Mouse (Mus musculus) erythroblast, embryonic 14.5 days (primary cell): Measurements from ENCODE around the gene Galnt2. TPM values are rescaled to one million over a fixed set of nuclear protein-coding genes. Genes with fewer than 3 reads are reported as not detected.

Source experiments
- H3K27me3 ChIP-seq: 2 replicates; pipeline ENCODE4 v1.6.1; 2012; ENCODE audit warnings: inconsistent platforms; ENCODE audit not compliant: control insufficient read depth
- H3K36me3 ChIP-seq: 2 replicates; pipeline ENCODE4 v1.6.1; 2012; ENCODE audit warnings: mild to moderate bottlenecking, inconsistent platforms; ENCODE audit not compliant: control insufficient read depth
- H3K4me1 ChIP-seq: 2 replicates; pipeline ENCODE4 v1.6.1; 2012; ENCODE audit warnings: inconsistent platforms; ENCODE audit not compliant: control insufficient read depth
- H3K4me3 ChIP-seq: replicated peaks from 2 replicates; pipeline ENCODE3; 2012; ENCODE audit warnings: moderate library complexity, mild to moderate bottlenecking, inconsistent platforms
- H3K9me3 ChIP-seq: 2 replicates; pipeline ENCODE4 v1.6.1; 2012; ENCODE audit warnings: low read length, inconsistent platforms, mixed read lengths; ENCODE audit not compliant: control insufficient read depth
- GATA1 ChIP-seq: IDR thresholded peaks from 2 replicates; pipeline ENCODE4 v1.6.1; 2012; ENCODE audit warnings: low read length, inconsistent platforms, mixed read lengths
- TAL1 ChIP-seq: IDR thresholded peaks from 3 replicates; pipeline ENCODE4 v1.6.1; 2012; ENCODE audit warnings: low read length, inconsistent platforms, mixed read lengths
- polyA plus RNA-seq: library from polyadenylated mRNA; stranded (reverse); fragments of >175 nt; gene quantifications from 2 replicates; pipeline ENCODE4 v1.2.3, GENCODE M21; 2012

Gene Galnt2
- polyA plus RNA-seq, 1 experiment = 6.7 TPM

DNA sequence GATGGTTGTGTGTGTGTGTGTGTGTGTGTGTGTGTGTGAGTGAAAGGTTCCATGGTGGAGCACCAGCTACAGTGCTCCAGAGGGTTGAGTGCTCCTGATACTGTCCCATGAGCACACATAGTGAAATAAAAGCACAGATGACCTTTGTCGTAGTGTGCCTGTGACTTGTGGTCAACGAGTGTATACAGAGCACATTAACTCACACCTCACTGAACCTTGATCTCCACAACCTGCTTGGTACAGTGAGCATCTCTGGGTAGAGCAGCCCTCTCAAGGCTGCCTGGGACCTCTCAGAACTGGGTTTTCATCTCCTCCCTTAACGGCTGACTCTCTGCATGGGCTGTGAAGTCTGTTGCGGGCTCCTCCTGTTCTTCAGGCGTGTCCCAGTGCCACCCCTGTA lies 60.5 kb downstream of the Galnt2 start:
- H3K9me3 ChIP-seq = no peaks in the 10 kb centered on the region

DNA sequence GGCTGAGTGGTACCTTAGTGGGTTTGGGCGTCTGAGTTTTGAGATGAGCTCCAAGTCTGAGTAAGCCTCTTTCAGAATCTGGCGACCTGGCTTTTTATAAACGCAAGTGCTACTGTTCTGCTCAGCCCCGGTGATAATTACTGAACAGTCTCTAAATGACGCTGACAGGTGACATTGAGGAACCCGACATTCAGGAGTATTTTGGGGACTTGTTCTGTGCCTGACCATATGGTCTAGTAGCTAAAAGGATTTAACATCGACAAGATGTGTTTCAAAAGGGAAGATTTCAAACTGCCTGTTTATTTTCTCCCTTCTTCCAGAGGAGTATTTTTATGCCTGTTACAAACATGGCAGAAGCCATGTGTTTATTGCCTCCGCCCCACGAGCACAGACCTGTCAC lies 61.8 kb downstream of the Galnt2 start:
- H3K4me3 ChIP-seq = no peak overlapping the region
- H3K36me3 ChIP-seq = peaks cover 11% of the 10 kb centered on the region
- TF ChIP-seq GATA1 (no peak), TAL1 (no peak)
- H3K4me1 ChIP-seq = peaks cover 16% of the 10 kb centered on the region
- no peaks in the 10 kb centered on the region for H3K27me3 ChIP-seq
- H3K9me3 ChIP-seq = no peaks in the 10 kb centered on the region

More for the DNA sequence above, 60.5 kb downstream of the Galnt2 start:
- no peak for TF ChIP-seq GATA1
- no peak for TF ChIP-seq TAL1
- Histone ChIP-seq H3K4me3 (no peak overlapping the region), H3K4me1 (peaks cover 16% of the 10 kb centered on the region), H3K36me3 (peaks cover 9% of the 10 kb centered on the region), H3K27me3 (no peaks in the 10 kb centered on the region)

DNA sequence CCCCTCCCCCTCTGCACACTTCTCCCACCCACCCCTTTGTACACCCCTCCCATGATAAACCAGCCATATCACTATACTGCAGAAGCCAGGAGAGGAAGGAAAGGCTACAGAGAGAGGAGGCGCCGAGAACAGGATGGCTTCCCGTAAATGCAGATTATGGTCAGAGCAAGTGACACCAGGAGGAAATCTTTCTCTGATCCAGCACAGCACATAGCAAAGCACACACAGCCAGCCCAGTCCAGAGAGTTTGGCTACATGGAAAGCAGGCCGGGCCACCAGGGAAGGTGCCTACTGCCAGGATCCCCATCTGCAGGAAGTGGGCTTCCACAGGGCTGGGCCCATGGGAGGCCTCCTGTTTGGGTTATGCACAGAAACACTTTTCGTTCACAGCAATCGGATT lies 63.2 kb downstream of the Galnt2 start:
- Histone ChIP-seq H3K4me3 (no peak overlapping the region), H3K9me3 (no peaks in the 10 kb centered on the region), H3K36me3 (peaks cover 16% of the 10 kb centered on the region), H3K27me3 (no peaks in the 10 kb centered on the region), H3K4me1 (peaks cover 19% of the 10 kb centered on the region)
- TF ChIP-seq TAL1 = no peak
- TF ChIP-seq GATA1 = no peak

DNA sequence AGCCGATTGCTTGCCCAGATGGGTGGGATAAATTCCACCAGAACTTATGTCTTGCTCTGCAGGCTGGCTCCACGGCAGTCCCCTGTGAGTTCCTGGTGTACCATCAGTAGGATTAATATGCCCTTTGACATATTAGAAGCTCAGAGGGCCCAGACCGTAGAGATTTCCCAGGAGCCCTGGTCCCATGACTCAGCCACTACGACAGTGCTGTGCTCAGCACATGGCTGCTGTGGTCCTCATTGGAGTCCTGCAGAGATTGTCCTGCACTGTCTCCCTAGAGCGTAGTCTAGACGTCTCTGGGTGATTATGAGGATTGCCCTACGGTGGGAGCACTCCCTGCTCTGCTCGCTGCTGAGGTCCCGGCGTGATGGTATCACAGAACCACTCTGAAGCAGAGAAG lies 63.7 kb downstream of the Galnt2 start:
- H3K4me3 ChIP-seq = no peak overlapping the region
- peaks cover 19% of the 10 kb centered on the region for H3K4me1 ChIP-seq
- TF ChIP-seq GATA1 (no peak), TAL1 (no peak)
- H3K9me3 ChIP-seq = no peaks in the 10 kb centered on the region
- H3K27me3 ChIP-seq = no peaks in the 10 kb centered on the region
- peaks cover 16% of the 10 kb centered on the region for H3K36me3 ChIP-seq

DNA sequence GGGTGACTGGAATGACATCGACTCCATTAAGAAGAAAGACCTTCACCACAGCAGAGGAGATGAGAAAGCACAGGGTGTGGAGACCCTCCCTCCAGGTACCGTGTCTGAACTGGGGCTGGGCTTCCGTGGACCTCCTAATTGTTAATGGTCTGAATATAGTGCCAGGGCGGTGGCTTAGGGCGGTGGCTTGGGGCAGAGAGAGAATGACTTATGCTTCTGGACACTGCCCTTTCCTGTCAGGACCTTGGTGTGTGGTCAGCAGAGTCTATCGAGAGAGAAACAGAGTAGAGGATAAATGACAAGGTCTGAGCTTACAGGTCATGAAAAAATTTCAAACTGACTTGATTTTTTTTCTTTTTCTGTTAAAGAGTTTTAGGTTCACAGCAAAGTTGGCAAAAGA lies 64.2 kb downstream of the Galnt2 start:
- no peak overlapping the region for H3K4me3 ChIP-seq
- H3K9me3 ChIP-seq = no peaks in the 10 kb centered on the region
- H3K36me3 ChIP-seq = peaks cover 16% of the 10 kb centered on the region
- H3K27me3 ChIP-seq = no peaks in the 10 kb centered on the region
- H3K4me1 ChIP-seq = peaks cover 19% of the 10 kb centered on the region
- TF ChIP-seq TAL1 = no peak
- TF ChIP-seq GATA1 = no peak

DNA sequence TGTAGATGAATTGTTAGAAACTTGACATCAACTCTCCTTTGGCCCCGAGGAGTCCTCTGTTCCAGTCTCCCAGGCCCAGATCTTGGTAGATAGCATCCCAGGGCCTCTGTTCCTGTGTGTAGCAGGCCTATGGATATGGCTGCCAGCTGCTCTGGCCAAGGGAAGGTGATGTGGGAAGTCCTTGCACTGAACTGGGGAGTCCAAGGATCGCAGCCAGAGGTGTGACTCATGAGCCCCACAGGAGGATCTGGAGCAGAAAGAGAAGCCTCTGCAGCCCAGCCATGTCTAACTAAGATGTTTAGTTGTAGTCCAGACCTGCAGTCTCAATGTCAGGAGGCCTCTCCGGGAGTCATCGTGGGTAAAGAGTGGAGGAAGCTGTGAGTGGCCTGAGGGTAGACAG lies 70.3 kb downstream of the Galnt2 start:
- Histone ChIP-seq H3K4me1 (peaks cover 3% of the 10 kb centered on the region), H3K36me3 (peaks cover 36% of the 10 kb centered on the region), H3K27me3 (no peaks in the 10 kb centered on the region), H3K4me3 (no peak overlapping the region), H3K9me3 (no peaks in the 10 kb centered on the region)
- no peak for TF ChIP-seq TAL1
- TF ChIP-seq GATA1 = no peak

DNA sequence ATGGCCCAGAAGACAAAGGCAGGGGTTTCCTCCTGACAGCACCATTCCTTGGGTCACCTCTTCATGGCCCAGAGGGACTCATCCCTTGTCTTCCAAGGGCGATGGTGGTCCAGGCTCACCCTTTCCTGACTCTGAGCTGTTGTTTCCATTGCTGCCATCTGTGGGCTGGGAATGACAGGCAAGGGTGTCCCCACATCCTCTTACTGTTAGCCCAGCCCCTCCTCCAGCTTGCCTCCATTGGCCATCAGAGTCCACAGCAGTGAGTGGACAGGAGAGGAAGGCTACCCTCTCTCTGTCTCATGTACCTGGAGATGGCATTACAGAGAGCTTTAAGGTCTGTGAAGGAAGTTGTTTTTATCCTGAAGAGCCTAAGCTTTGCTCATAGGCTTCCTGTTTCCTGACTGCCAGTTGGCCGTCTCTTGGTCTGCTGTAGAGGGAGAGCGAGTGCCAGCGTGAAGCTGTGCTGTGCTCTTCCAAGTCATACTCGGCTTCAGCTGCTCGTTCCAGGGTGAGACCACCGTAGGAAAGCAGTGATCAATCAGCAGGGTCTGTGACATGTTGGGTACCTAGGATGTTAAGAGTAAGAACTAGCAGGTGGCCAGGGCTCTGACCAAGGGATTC lies 70.9 kb downstream of the Galnt2 start:
- peaks cover 3% of the 10 kb centered on the region for H3K4me1 ChIP-seq
- TF ChIP-seq GATA1 = no peak
- no peak for TF ChIP-seq TAL1
- H3K4me3 ChIP-seq = no peak overlapping the region
- no peaks in the 10 kb centered on the region for H3K27me3 ChIP-seq
- peaks cover 36% of the 10 kb centered on the region for H3K36me3 ChIP-seq
- H3K9me3 ChIP-seq = no peaks in the 10 kb centered on the region

DNA sequence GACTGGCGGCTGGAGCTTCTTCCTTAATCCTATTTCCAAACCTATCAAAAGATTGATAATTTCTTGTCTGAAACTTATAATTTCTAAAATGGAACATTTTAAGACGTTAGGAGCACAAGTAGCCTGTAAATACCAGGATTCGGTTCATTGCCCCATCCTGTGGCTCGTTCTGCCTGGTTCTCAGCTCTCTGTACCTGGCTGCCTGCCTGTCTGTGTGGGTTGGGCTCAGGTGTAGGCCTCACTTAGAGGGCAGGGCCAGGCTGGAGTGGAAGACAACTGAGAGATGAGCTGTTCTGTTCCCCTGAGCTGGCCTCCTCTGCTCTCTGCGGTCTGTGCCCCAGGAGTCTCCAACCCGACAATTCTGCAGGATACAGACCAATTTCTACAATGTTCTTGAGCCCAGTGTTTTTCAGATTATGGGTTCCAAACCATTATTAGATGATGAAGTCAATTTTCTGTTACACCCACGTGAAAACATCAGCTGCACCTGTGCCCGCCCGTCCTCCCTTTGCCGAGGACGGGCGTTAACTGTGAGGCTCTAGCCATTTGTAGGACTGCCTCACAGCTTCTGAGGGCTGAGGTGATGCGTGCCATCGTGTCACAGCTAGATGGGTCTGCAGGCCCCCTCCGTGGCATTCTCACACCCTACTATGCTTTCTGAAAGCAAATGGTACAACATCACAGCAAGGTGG lies 72.2 kb downstream of the Galnt2 start:
- TF ChIP-seq TAL1 (no peak), GATA1 (no peak)
- H3K4me1 ChIP-seq = peaks cover under 1% of the 10 kb centered on the region
- peaks cover 42% of the 10 kb centered on the region for H3K36me3 ChIP-seq
- H3K9me3 ChIP-seq = no peaks in the 10 kb centered on the region
- H3K27me3 ChIP-seq = no peaks in the 10 kb centered on the region
- H3K4me3 ChIP-seq = no peak overlapping the region

DNA sequence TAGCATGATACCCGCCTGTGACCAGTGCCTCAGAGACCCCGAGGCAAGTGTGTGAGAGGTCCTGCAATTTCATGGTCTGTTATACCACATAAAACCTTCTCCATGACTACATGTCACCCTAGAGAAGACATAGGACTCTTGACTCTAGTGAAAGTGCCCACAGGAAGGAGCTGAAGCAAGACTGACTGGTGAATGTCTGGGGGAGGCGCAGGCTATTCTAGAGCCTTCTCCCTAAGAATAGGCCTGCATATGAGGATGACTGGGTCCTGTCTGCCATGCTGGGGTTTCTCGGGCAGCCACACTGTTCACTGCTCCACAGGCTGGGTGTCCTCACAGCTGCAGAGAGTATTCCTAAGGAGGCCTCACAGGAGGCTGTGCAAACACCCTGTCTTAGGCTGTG lies 73.0 kb downstream of the Galnt2 start:
- Histone ChIP-seq H3K9me3 (no peaks in the 10 kb centered on the region), H3K36me3 (peaks cover 42% of the 10 kb centered on the region), H3K27me3 (no peaks in the 10 kb centered on the region), H3K4me1 (no peaks in the 10 kb centered on the region), H3K4me3 (no peak overlapping the region)
- TF ChIP-seq TAL1 (no peak), GATA1 (no peak)

DNA sequence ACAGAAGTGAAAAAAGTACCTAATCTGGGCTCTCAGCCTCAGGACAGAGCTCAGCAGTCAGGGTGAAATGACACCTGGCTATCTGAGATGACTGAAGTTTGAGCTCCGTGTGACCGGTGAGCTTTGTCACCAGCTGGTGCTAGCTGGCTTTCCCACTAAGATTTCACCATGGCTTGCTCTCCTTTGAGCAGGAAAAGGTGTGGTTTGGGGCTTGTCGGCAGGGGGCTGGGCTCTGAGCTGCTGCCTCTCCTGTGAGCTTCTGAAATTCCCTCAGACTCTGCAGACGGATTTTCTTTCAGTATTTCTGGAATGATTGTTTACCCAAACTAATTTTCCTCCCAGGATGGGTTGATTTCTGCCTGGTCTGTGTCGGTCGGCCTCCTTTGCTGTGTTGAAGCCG lies 75.4 kb downstream of the Galnt2 start:
- Histone ChIP-seq H3K9me3 (no peaks in the 10 kb centered on the region), H3K4me1 (no peaks in the 10 kb centered on the region), H3K36me3 (peaks cover 51% of the 10 kb centered on the region), H3K27me3 (no peaks in the 10 kb centered on the region), H3K4me3 (no peak overlapping the region)
- TF ChIP-seq GATA1 (no peak), TAL1 (no peak)
